Mouse (Mus musculus) G1E (cell line): ENCODE measurements around the gene Ercc1.

Source experiments
- CTCF ChIP-seq: IDR thresholded peaks from 2 replicates; pipeline ENCODE4 v1.5.1; 2012; ENCODE audit warnings: low read depth, low read length, inconsistent platforms, mixed read lengths
- GATA1 ChIP-seq: IDR thresholded peaks from 2 replicates; pipeline ENCODE4 v1.6.1; 2012; ENCODE audit warnings: borderline replicate concordance, low read length, inconsistent platforms, mixed read lengths
- GATA2 ChIP-seq: IDR thresholded peaks from 2 replicates; pipeline ENCODE4 v1.6.1; 2012; ENCODE audit warnings: low read depth, low read length, inconsistent platforms, borderline replicate concordance
- POLR2AphosphoS5 ChIP-seq: IDR thresholded peaks from 2 replicates; pipeline ENCODE4 v1.6.1; 2012; ENCODE audit warnings: low read depth, low read length, inconsistent platforms; ENCODE audit not compliant: insufficient replicate concordance
- TAL1 ChIP-seq: conservative IDR thresholded peaks from 2 replicates; pipeline ENCODE4 v1.6.1; 2012; ENCODE audit warnings: low read depth, low read length, inconsistent platforms, mixed read lengths

- TF ChIP-seq CTCF: no peak
- no peak for TF ChIP-seq GATA1
- no peak for TF ChIP-seq GATA2
- TF ChIP-seq TAL1: no peak
- TF ChIP-seq POLR2AphosphoS5: no peak
Measured at GRCm38 (mm10) chr7:19325262-19326199, 19.0 kb upstream of the Ercc1 start.
